27 mouse cellular contexts compared by ENCODE assay signal in genomic region chr2:37355571-37355970, GRCm38 (mm10). TPM values are rescaled to one million over a fixed set of nuclear protein-coding genes. Genes with fewer than 3 reads are reported as not detected.
DNase-seq lines count a peak whose midpoint lies in the region; ATAC-seq and TF ChIP-seq lines count a peak whose summit lies in the region.
"Had no signal": no experiment of that assay in that cellular context is flagged by ENCODE, and none has a peak within 500 bp of the region (broad histone marks: within the 10 kb centered on the region; RNA-seq: fewer than 3 reads in every experiment).

No protein-coding gene starts in this region.

- peaks cover 49% of the 10 kb centered on the region for H3K36me3 ChIP-seq in liver, postnatal 0 days (replicated peaks; ENCODE audit: insufficient read depth, low read length)
- H3K36me3 ChIP-seq in liver, embryonic 11.5 days (ENCODE audit: control insufficient read depth, insufficient read depth, low read length), result peaks cover 34% of the 10 kb centered on the region

- no peak for ATAC-seq in liver, postnatal 0 days
- no peak for ATAC-seq in liver, embryonic 11.5 days (replicated peaks; ENCODE audit: low FRiP score)
- ATAC-seq: activated CD4-positive, CD25-positive, alpha-beta regulatory T cell, adult 4 months; CD4-positive, CD25-positive, alpha-beta regulatory T cell, adult 4 months; forebrain, embryonic 13.5 days; forebrain, embryonic 15.5 days; forebrain, postnatal 0 days; Patski had no signal

- WGBS in liver, postnatal 0 days (ENCODE audit: insufficient replicate concordance), result 68% methylated on average over 5 of the region's 5 CpGs
- 92% methylated on average over 5 of the region's 5 CpGs for WGBS in liver, embryonic 11.5 days

- H3K4me2 ChIP-seq in liver, postnatal 0 days (ENCODE audit: low read depth, low read length), result no peak overlapping the region
- H3K4me2 ChIP-seq in liver, embryonic 11.5 days, result no peak overlapping the region
- H3K4me2 ChIP-seq: embryonic facial prominence, embryonic 12.5 days; forebrain, embryonic 13.5 days; forebrain, embryonic 15.5 days had no signal

- intact Hi-C loops in heart, postnatal 36 days (cut with DNase I), result no loop called here

- no peak overlapping the region for H3K9ac ChIP-seq in liver, postnatal 0 days (replicated peaks)
- H3K9ac ChIP-seq in liver, embryonic 11.5 days (ENCODE audit: low read depth, low read length), result no peak overlapping the region
- H3K9ac ChIP-seq: embryonic facial prominence, embryonic 12.5 days; forebrain, embryonic 13.5 days; forebrain, embryonic 15.5 days; forebrain, postnatal 0 days had no signal

- H3K4me3 ChIP-seq in liver, postnatal 0 days (ENCODE audit: low read depth, low read length), result no peak overlapping the region
- H3K4me3 ChIP-seq in liver, embryonic 11.5 days (ENCODE audit: low read depth, low read length), result no peak overlapping the region
- H3K4me3 ChIP-seq: embryonic facial prominence, embryonic 10.5 days; embryonic facial prominence, embryonic 12.5 days; forebrain, embryonic 13.5 days; forebrain, embryonic 15.5 days had no signal

- no peaks in the 10 kb centered on the region for H3K9me3 ChIP-seq in liver, postnatal 0 days (ENCODE audit: low read length)
- no peaks in the 10 kb centered on the region for H3K9me3 ChIP-seq in liver, embryonic 11.5 days (ENCODE audit: control insufficient read depth, low read length)
- H3K9me3 ChIP-seq: embryonic facial prominence, embryonic 10.5 days; embryonic facial prominence, embryonic 12.5 days; forebrain, embryonic 13.5 days; forebrain, embryonic 15.5 days; G1E had no signal

- no peak overlapping the region for H3K27ac ChIP-seq in liver, postnatal 0 days (ENCODE audit: low read depth)
- no peak overlapping the region for H3K27ac ChIP-seq in liver, embryonic 11.5 days (ENCODE audit: low read depth, low read length)
- H3K27ac ChIP-seq: embryonic facial prominence, embryonic 10.5 days; embryonic facial prominence, embryonic 12.5 days; forebrain, embryonic 13.5 days; forebrain, embryonic 15.5 days had no signal

- DNase-seq in heart, adult 11 months, result peak; percentile 84
- no peak for DNase-seq in heart, postnatal 36 days
- DNase-seq in liver, postnatal 0 days, result peak; percentile 61
- no peak for DNase-seq in liver, embryonic 11.5 days (ENCODE audit: low spot score)
- peak; percentile 43 for DNase-seq in brain, adult 2 months (ENCODE audit: low read depth, low spot score)
- DNase-seq: adrenal gland, adult 8-10 months; adrenal gland, postnatal 25 days; B cell, adult 2 months; cerebellum, adult 11-12 months; cerebellum, adult 2 months; cerebellum, adult 9-10 months; cerebellum, postnatal 10 days; cerebellum, postnatal 25 days; forebrain, postnatal 0 days had no signal

- H3K4me1 ChIP-seq in liver, postnatal 0 days (ENCODE audit: insufficient read depth), result 0 out of 2 replicates have a peak, but pooled peaks cover 3% of the 10 kb centered on the region
- H3K4me1 ChIP-seq in liver, embryonic 11.5 days (replicated peaks; ENCODE audit: control insufficient read depth, insufficient read depth, low read length), result no peaks in the 10 kb centered on the region

- H3K27me3 ChIP-seq in liver, postnatal 0 days (ENCODE audit: insufficient read depth, low read length), result no peaks in the 10 kb centered on the region
- no peaks in the 10 kb centered on the region for H3K27me3 ChIP-seq in liver, embryonic 11.5 days (replicated peaks; ENCODE audit: control insufficient read depth, insufficient read depth, low read length)
- H3K27me3 ChIP-seq: CH12.LX; embryonic facial prominence, embryonic 12.5 days; forebrain, embryonic 13.5 days; forebrain, embryonic 15.5 days; Patski had no signal

- TF ChIP-seq CTCF in liver, postnatal 0 days (IDR thresholded peaks at IDR 0.05; ENCODE audit: low read depth), result no peak

- no peak for TF ChIP-seq EP300 in liver, postnatal 0 days (IDR thresholded peaks at IDR 0.05; ENCODE audit: low read depth)

RNA-seq across cellular contexts. Expression of gene Pdcl, which starts 3.6 kb away (rescaled TPM):
- total RNA-seq in heart, postnatal 36 days (2021), result 10 to 100 TPM; 20.3 to 20.7 TPM
- polyA plus RNA-seq in liver, postnatal 0 days (2015; fragmentation: Nextera tagmentation; extraction: Ambion mirVana), result 12.7 and 13.7 TPM in 2 replicates
- 26.0 and 30.3 TPM in 2 replicates for polyA plus RNA-seq in liver, embryonic 11.5 days (2014; fragmentation: Nextera tagmentation; extraction: Ambion mirVana)

RNA-seq across cellular contexts. Expression of gene Olfr368, which starts 29.3 kb away (rescaled TPM):
- total RNA-seq in heart, postnatal 36 days (2021), result not detected
- polyA plus RNA-seq in liver, postnatal 0 days (2015; fragmentation: Nextera tagmentation; extraction: Ambion mirVana), result not detected in 2 replicates
- polyA plus RNA-seq in liver, embryonic 11.5 days (2014; fragmentation: Nextera tagmentation; extraction: Ambion mirVana), result not detected in 2 replicates
- total RNA-seq: adrenal gland, adult 18-20 months; adrenal gland, adult 8-10 months; adrenal gland, postnatal 25 days; adrenal gland, postnatal 4 days; CH12.LX; forebrain, postnatal 0 days; G1E had no signal
- polyA plus RNA-seq: activated CD4-positive, CD25-positive, alpha-beta regulatory T cell, adult 4 months; CD4-positive, CD25-positive, alpha-beta regulatory T cell, adult 4 months; cerebellum, adult 2 months; cortical plate, adult 2 months; embryonic facial prominence, embryonic 10.5 days; embryonic facial prominence, embryonic 12.5 days; forebrain, embryonic 11.5 days; forebrain, embryonic 13.5 days; forebrain, embryonic 15.5 days; forebrain, postnatal 0 days; G1E; Patski had no signal

Comparison
In these comparisons a context has a peak if more than half of its experiments do, and no peak if none do; other contexts are left out.
1. DNase-seq: peak in heart, adult 11 months (single experiment), liver, postnatal 0 days (single experiment) and brain, adult 2 months (single experiment); none in heart, postnatal 36 days (0 of 2) and liver, embryonic 11.5 days (single experiment).